Mouse (Mus musculus) CH12.LX (cell line): ENCODE results near the gene Rnf144a. TPM values are rescaled to one million over a fixed set of nuclear protein-coding genes. Genes with fewer than 3 reads are reported as not detected.

ENCODE experiments used
- DNase-seq: peaks from one replicate; pipeline ENCODE4 v3.0.0-alpha.2; 2013; ENCODE audit errors: extremely low read depth
- H3K27ac ChIP-seq: 2 replicates; pipeline ENCODE4 v1.5.1; 2012; ENCODE audit warnings: low read depth, mild to moderate bottlenecking, control low read depth, moderate library complexity; ENCODE audit not compliant: insufficient read depth
- H3K27me3 ChIP-seq: replicated peaks from 2 replicates; pipeline ENCODE3; 2012; ENCODE audit warnings: inconsistent platforms
- H3K36me3 ChIP-seq, 2 experiments: replicated peaks in 1 of 2; 2 replicates each; pipeline versions ENCODE3 to v1.6.1; 2012; ENCODE audit warnings: inconsistent platforms in 1 of 2, low read length in 1 of 2, mild to moderate bottlenecking in 1 of 2, mixed read lengths in 1 of 2, moderate library complexity in 1 of 2; ENCODE audit not compliant: control insufficient read depth in 1 of 2, insufficient read depth in 1 of 2
- H3K4me1 ChIP-seq, 2 experiments: 2 replicates each; pipeline ENCODE4 v1.6.1; 2012; ENCODE audit warnings: inconsistent platforms in 1 of 2, moderate library complexity in 1 of 2; ENCODE audit not compliant: insufficient read depth in 2 of 2, control insufficient read depth in 1 of 2
- H3K4me2 ChIP-seq: 2 replicates; pipeline ENCODE4 v1.6.1; 2012; ENCODE audit warnings: low read depth, mild to moderate bottlenecking, control low read depth; ENCODE audit not compliant: poor library complexity, insufficient read depth, severe bottlenecking
- H3K4me3 ChIP-seq, 3 experiments: fragments of 150-350 bp in 1 of 3; sonication (generic) in 1 of 3; replicated peaks in 1 of 3; 2 replicates each; pipeline versions ENCODE3 to v1.5.1; 2011 to 2012; ENCODE audit warnings: low read depth in 2 of 3, low read length in 2 of 3, mild to moderate bottlenecking in 2 of 3, moderate library complexity in 2 of 3, control low read depth in 1 of 3, improper control_type of control experiment in 1 of 3, inconsistent platforms in 1 of 3, mixed read lengths in 1 of 3; ENCODE audit not compliant: poor library complexity in 1 of 3
- H3K79me2 ChIP-seq: replicated peaks from 2 replicates; pipeline ENCODE4 v1.6.1; 2012; ENCODE audit warnings: mild to moderate bottlenecking, moderate library complexity; ENCODE audit not compliant: control insufficient read depth, poor library complexity, insufficient read depth, severe bottlenecking; ENCODE audit errors: extremely low read depth
- H3K9ac ChIP-seq: 2 replicates; pipeline ENCODE4 v1.6.1; 2012; ENCODE audit warnings: low read depth, mild to moderate bottlenecking, control low read depth, moderate library complexity; ENCODE audit not compliant: insufficient read depth
- H3K9me3 ChIP-seq: replicated peaks from 2 replicates; pipeline ENCODE3; 2012; ENCODE audit warnings: low read length, inconsistent platforms, mixed read lengths
- BHLHE40 ChIP-seq: IDR thresholded peaks from 2 replicates; pipeline ENCODE4 v1.6.1; 2011; ENCODE audit warnings: mild to moderate bottlenecking, low read depth, low read length, improper control_type of control experiment
- CHD1 ChIP-seq: IDR thresholded peaks from 2 replicates; pipeline ENCODE4 v1.6.1; 2012; ENCODE audit warnings: low read depth, low read length, improper control_type of control experiment, inconsistent platforms
- CHD2 ChIP-seq: IDR thresholded peaks from 2 replicates; pipeline ENCODE4 v1.6.1; 2011; ENCODE audit warnings: low read length, improper control_type of control experiment
- CTCF ChIP-seq, 2 experiments: IDR thresholded peaks in 1 of 2; conservative IDR thresholded peaks in 1 of 2; 2 replicates each; pipeline ENCODE4 v1.5.1; 2011 to 2012; ENCODE audit warnings: low read depth in 2 of 2, low read length in 2 of 2, improper control_type of control experiment in 1 of 2, inconsistent platforms in 1 of 2, mild to moderate bottlenecking in 1 of 2, moderate library complexity in 1 of 2
- E2F4 ChIP-seq: IDR thresholded peaks from 2 replicates; pipeline ENCODE4 v1.6.1; 2011; ENCODE audit warnings: low read depth, low read length, improper control_type of control experiment; ENCODE audit not compliant: insufficient replicate concordance
- ELF1 ChIP-seq: IDR thresholded peaks from 2 replicates; pipeline ENCODE4 v1.6.1; 2014; ENCODE audit warnings: low read depth, mild to moderate bottlenecking, inconsistent platforms, low read length, improper control_type of control experiment
- EP300 ChIP-seq: IDR thresholded peaks from 2 replicates; pipeline ENCODE4 v1.6.1; 2011; ENCODE audit warnings: low read length, improper control_type of control experiment
- ETS1 ChIP-seq: conservative IDR thresholded peaks from 2 replicates; pipeline ENCODE4 v1.6.1; 2012; ENCODE audit warnings: low read depth, mild to moderate bottlenecking, inconsistent platforms, low read length, improper control_type of control experiment, moderate library complexity
- GABPA ChIP-seq: IDR thresholded peaks from 2 replicates; pipeline ENCODE4 v1.6.1; 2012; ENCODE audit warnings: low read depth, low read length, improper control_type of control experiment, inconsistent platforms; ENCODE audit not compliant: insufficient replicate concordance
- JUN ChIP-seq: IDR thresholded peaks from 2 replicates; pipeline ENCODE4 v1.6.1; 2011; ENCODE audit warnings: low read depth, mild to moderate bottlenecking, low read length, improper control_type of control experiment, moderate library complexity; ENCODE audit not compliant: insufficient read depth
- KAT2A ChIP-seq: IDR thresholded peaks from 2 replicates; pipeline ENCODE4 v1.6.1; 2012; ENCODE audit warnings: low read length, improper control_type of control experiment, inconsistent platforms; ENCODE audit not compliant: insufficient replicate concordance
- MAZ ChIP-seq: IDR thresholded peaks from 2 replicates; pipeline ENCODE4 v1.6.1; 2012; ENCODE audit warnings: low read depth, mild to moderate bottlenecking, inconsistent platforms, low read length, improper control_type of control experiment, moderate library complexity
- MEF2A ChIP-seq: IDR thresholded peaks from 2 replicates; pipeline ENCODE4 v1.6.1; 2014; ENCODE audit warnings: low read depth, mild to moderate bottlenecking, inconsistent platforms, low read length, improper control_type of control experiment, borderline replicate concordance
- MXI1 ChIP-seq: IDR thresholded peaks from 2 replicates; pipeline ENCODE4 v1.6.1; 2011; ENCODE audit warnings: mild to moderate bottlenecking, low read depth, low read length, improper control_type of control experiment
- NELFE ChIP-seq: IDR thresholded peaks from 2 replicates; pipeline ENCODE4 v1.6.1; 2011; ENCODE audit warnings: low read depth, low read length, improper control_type of control experiment
- POLR2A ChIP-seq: IDR thresholded peaks from 2 replicates; pipeline ENCODE4 v1.6.1; 2011; ENCODE audit warnings: low read depth, mild to moderate bottlenecking, improper control_type of control experiment, low read length
- RCOR1 ChIP-seq: conservative IDR thresholded peaks from 2 replicates; pipeline ENCODE4 v1.6.1; 2012; ENCODE audit warnings: low read depth, mild to moderate bottlenecking, inconsistent platforms, low read length, improper control_type of control experiment
- SIN3A ChIP-seq: IDR thresholded peaks from 2 replicates; pipeline ENCODE4 v1.6.1; 2012; ENCODE audit warnings: low read length, improper control_type of control experiment, inconsistent platforms
- SMC3 ChIP-seq: IDR thresholded peaks from 2 replicates; pipeline ENCODE4 v1.6.1; 2011; ENCODE audit warnings: low read depth, low read length, improper control_type of control experiment
- TBP ChIP-seq: conservative IDR thresholded peaks from 2 replicates; pipeline ENCODE4 v1.6.1; 2011; ENCODE audit warnings: low read depth, low read length, improper control_type of control experiment
- UBTF ChIP-seq: IDR thresholded peaks from 2 replicates; pipeline ENCODE4 v1.6.1; 2012; ENCODE audit warnings: low read depth, mild to moderate bottlenecking, inconsistent platforms, low read length, improper control_type of control experiment, moderate library complexity
- ZKSCAN1 ChIP-seq: IDR thresholded peaks from 2 replicates; pipeline ENCODE4 v1.6.1; 2012; ENCODE audit warnings: low read depth, inconsistent platforms, low read length, improper control_type of control experiment, borderline replicate concordance
- ZMIZ1 ChIP-seq: IDR thresholded peaks from 2 replicates; pipeline ENCODE4 v1.6.1; 2012; ENCODE audit warnings: low read depth, mild to moderate bottlenecking, inconsistent platforms, low read length, improper control_type of control experiment
- dilution Hi-C: fragments of 300-500 bp; cut with MboI; formaldehyde crosslinking; loops from 2 replicates; pipeline ENCODE4 v1.14.3; 2020; ENCODE audit warnings: low sequenced_read_pairs; ENCODE audit not compliant: extremely low pct_unique_long_range_greater_than_20kb, extremely low pct_ligation_motif_present
- in situ Hi-C: fragments of 300-500 bp; cut with MboI; formaldehyde crosslinking; loops from 3 replicates; pipeline ENCODE4 v1.14.3; 2019; ENCODE audit warnings: low sequenced_read_pairs, low pct_ligation_motif_present, low pct_unique_long_range_greater_than_20kb, mixed read lengths
- polyA plus RNA-seq: library from polyadenylated mRNA; unstranded; fragments of >175 nt; gene quantifications from 2 replicates; pipeline ENCODE4 v1.2.1, GENCODE M21; 2012; ENCODE audit warnings: low read depth; ENCODE audit not compliant: insufficient read length
- total RNA-seq, 2 experiments: library from RNA; depleted of rRNA; stranded (reverse); fragments of 300-350 nt in 1 of 2; fragments of >200 nt in 1 of 2; gene quantifications; 2 replicates each; pipeline ENCODE4 v1.2.3; 2012 to 2014

Gene Rnf144a
- total and polyA plus RNA-seq, 3 experiments = 0.04 to 0.57 (median 0.52) TPM

DNA sequence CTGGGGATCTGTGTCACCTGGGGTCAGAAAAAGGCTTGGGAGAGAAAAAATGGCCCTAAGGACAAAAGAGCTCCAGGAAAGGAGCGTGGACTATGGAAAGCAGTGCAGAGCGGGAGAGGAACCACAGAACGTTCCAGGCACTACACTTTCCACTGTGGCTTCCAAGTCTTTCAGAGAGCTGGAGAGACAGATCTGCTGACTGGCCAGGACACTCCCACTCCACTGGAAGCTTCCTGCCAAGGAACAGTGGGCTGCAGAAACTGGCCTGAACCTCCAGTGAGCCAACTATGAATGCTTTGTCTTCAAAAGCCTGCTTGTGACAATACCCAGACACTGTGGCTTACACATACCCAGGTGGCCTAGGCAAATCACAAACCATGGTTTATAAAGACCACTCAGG, 84.0 kb downstream of the Rnf144a start:
- in situ Hi-C loops (no loop called here), dilution Hi-C loops (no loop called here)
- Histone ChIP-seq H3K79me2 (no peaks in the 10 kb centered on the region), H3K27me3 (no peaks in the 10 kb centered on the region), H3K4me1 (no peaks in the 10 kb centered on the region), H3K9ac (no peak overlapping the region), H3K27ac (no peak overlapping the region), H3K9me3 (no peaks in the 10 kb centered on the region), H3K4me3 (no peak overlapping the region), H3K4me2 (no peak overlapping the region), H3K36me3 (no peaks in the 10 kb centered on the region)
- DNase-seq = no peak
- no peak for TF ChIP-seq TBP
- TF ChIP-seq SMC3 = no peak
- TF ChIP-seq MEF2A = no peak
- TF ChIP-seq SIN3A = no peak
- TF ChIP-seq CHD2 = no peak
- TF ChIP-seq E2F4 = no peak
- no peak for TF ChIP-seq JUN
- no peak for TF ChIP-seq NELFE
- TF ChIP-seq CTCF (conservative IDR thresholded peaks at IDR 0.05 in 1 of 2, IDR thresholded peaks at IDR 0.05 in 1 of 2; ENCODE audit: low read depth in 2 of 2, low read length in 2 of 2) = no peak
- no peak for TF ChIP-seq RCOR1
- no peak for TF ChIP-seq ZKSCAN1
- TF ChIP-seq EP300 = no peak
- no peak for TF ChIP-seq KAT2A
- TF ChIP-seq MAZ = no peak
- no peak for TF ChIP-seq ETS1
- no peak for TF ChIP-seq CHD1
- no peak for TF ChIP-seq ELF1
- no peak for TF ChIP-seq UBTF
- TF ChIP-seq MXI1 = no peak

DNA sequence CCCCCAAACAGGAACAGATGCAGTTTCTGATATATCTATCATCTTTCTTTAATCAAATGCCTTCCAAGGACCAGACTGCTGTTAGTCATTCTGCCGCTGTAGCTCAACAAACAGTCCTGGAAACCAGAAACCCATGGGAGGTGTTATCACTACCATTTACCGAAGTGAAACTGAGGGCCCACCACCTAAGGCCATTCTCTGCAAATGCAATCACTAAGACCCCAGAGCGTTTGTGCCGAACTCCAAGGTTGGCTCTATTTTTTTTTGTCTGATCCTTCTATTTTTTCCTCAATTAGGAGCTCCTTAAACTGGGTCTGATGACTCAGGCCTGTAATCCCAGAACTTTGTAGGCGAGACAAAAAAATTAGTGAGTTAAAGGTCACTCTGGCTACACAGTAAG, 85.3 kb downstream of the Rnf144a start:
- dilution Hi-C loops = no loop called here
- no peak for DNase-seq
- H3K9me3 ChIP-seq = no peaks in the 10 kb centered on the region
- H3K4me1 ChIP-seq = no peaks in the 10 kb centered on the region
- H3K27ac ChIP-seq = no peak overlapping the region
- no peaks in the 10 kb centered on the region for H3K79me2 ChIP-seq
- H3K9ac ChIP-seq = no peak overlapping the region
- no peak for TF ChIP-seq BHLHE40
- no peak for TF ChIP-seq CHD2
- TF ChIP-seq CTCF (conservative IDR thresholded peaks at IDR 0.05 in 1 of 2, IDR thresholded peaks at IDR 0.05 in 1 of 2; ENCODE audit: low read depth in 2 of 2, low read length in 2 of 2) = no peak
- TF ChIP-seq ZMIZ1 = no peak
- TF ChIP-seq GABPA = no peak
- TF ChIP-seq ZKSCAN1 = no peak
- TF ChIP-seq POLR2A = no peak
- no peak for TF ChIP-seq EP300
- in situ Hi-C loops = no loop called here
- H3K27me3 ChIP-seq = no peaks in the 10 kb centered on the region
- H3K36me3 ChIP-seq = no peaks in the 10 kb centered on the region
- H3K4me3 ChIP-seq = no peak overlapping the region
- H3K4me2 ChIP-seq = no peak overlapping the region
